Mouse (Mus musculus): ENCODE data around the gene Jup. TPM values are rescaled to one million over a fixed set of nuclear protein-coding genes. Genes with fewer than 3 reads are reported as not detected.

Gene Jup
- polyA plus RNA-seq (2015; fragmentation: Nextera tagmentation; extraction: Ambion mirVana): 165 and 179 TPM in 2 replicates

DNA sequence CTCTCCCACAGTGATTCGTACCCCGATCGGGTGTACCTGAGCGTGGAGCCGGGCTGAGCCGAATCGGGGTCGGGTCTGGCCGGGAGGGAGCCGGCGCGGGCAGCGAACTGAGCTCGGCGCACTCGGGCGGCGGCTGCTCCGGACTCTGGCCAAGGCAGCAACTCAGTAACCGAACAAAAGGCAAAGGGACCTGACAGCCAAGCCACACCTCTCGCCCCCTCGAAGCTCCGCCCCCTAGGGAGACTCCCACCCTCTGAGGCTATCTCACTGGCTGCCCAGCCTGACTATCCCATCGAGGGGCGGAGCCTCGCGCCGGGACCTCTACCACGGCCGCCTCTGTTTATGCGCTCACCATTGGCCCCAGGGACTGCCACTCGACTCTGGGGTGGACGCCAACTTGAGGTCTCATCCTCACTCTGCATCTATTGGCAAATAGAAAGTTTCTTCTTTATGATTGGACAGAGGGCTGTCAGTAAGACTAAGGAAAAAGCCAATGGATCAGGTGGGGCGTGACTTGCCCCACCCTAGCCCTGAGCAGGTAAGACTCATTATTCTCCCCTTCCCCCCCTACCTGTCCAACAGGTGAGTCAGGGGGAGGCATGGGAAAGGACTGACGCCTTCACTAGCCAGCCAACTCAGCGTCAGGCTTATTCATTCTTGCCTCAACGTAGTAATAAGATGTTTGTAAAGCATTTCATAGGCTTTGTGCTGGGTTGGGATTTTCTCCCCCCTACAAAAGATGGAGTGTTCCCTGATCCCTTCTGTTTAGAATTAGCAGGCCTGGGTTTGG lies at the start of gene Jup:
Gene Jup (minus strand): TSS at position 164 of the 790 bp plus-strand sequence.
- ATAC-seq: peak; percentile 96
- no peaks in the 10 kb centered on the region for H3K27me3 ChIP-seq (replicated peaks; ENCODE audit: control insufficient read depth, insufficient read depth, low read length)
- H3K9me3 ChIP-seq (ENCODE audit: control insufficient read depth, low read length): no peaks in the 10 kb centered on the region
- H3K9ac ChIP-seq (ENCODE audit: low read depth, low read length): peak within 1 kb of the TSS; percentile 95
- H3K4me3 ChIP-seq (ENCODE audit: low read length): peak within 1 kb of the TSS; percentile 84
- peaks cover 58% of the 10 kb centered on the region for H3K4me1 ChIP-seq (ENCODE audit: control insufficient read depth, insufficient read depth, low read length)
- under 1% methylated on average over 37 of the region's 37 CpGs for WGBS
- no peaks in the 10 kb centered on the region for H3K36me3 ChIP-seq (ENCODE audit: control insufficient read depth, insufficient read depth, low read length)
- H3K4me2 ChIP-seq (ENCODE audit: low read depth, low read length): peak within 1 kb of the TSS; percentile 62
- peak within 1 kb of the TSS; percentile 99 for H3K27ac ChIP-seq (ENCODE audit: low read length)

DNA sequence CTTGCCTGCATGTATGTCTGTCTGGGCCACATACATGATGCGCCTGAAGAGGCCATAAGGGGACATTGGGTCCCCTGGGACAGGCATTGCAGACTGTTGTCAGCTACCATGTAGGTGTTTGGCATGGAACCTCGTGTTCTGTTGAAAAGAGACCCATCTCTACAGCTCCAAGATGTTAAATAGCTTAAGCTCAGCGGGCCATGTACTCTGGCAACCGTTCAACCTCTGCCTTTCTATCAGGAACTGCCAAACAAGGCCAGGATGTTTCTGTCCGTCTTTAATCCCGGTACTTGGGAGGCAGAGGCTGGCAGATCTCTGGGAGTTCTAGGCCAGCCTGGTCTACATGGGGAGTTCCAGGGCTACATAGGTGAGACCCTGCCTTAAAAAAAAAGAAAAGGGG lies 45.1 kb upstream of the Jup start:
- ATAC-seq: no peak
- 84% methylated on average over 6 of the region's 6 CpGs for WGBS
- Histone ChIP-seq H3K4me2 (ENCODE audit: low read depth, low read length) (no peak overlapping the region), H3K9me3 (ENCODE audit: control insufficient read depth, low read length) (no peaks in the 10 kb centered on the region), H3K36me3 (ENCODE audit: control insufficient read depth, insufficient read depth, low read length) (no peaks in the 10 kb centered on the region), H3K4me3 (ENCODE audit: low read length) (no peak overlapping the region), H3K27me3 (replicated peaks; ENCODE audit: control insufficient read depth, insufficient read depth, low read length) (no peaks in the 10 kb centered on the region), H3K27ac (ENCODE audit: low read length) (no peak overlapping the region), H3K9ac (ENCODE audit: low read depth, low read length) (no peak overlapping the region), H3K4me1 (ENCODE audit: control insufficient read depth, insufficient read depth, low read length) (peaks cover 11% of the 10 kb centered on the region)

DNA sequence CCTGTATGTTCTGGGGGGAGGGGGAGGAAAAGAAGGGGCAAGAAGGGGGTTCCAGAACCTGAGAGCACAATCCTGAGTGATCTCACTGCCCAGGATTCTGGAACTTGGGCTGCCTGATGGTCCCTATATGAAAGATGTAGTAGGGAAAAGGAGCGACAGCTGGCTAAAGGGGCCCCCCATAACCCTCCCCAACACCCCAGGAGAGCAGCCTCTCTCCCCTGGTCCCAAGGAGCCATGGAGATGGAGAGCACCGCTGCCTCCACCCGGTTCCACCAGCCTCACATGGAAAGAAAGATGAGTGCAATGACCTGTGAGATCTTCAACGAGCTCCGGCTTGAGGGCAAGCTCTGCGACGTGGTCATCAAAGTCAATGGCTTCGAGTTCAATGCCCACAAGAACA lies 44.2 kb upstream of the Jup start, which contains the start of the genes Nt5c3b and Klhl10:
Gene Nt5c3b (minus strand): TSS at position 12 of the 400 bp plus-strand sequence.
Gene Klhl10 (plus strand): TSS at position 121 of the 400 bp plus-strand sequence.
- 82% methylated on average over 8 of the region's 8 CpGs for WGBS
- H3K9me3 ChIP-seq (ENCODE audit: control insufficient read depth, low read length): no peaks in the 10 kb centered on the region
- H3K4me2 ChIP-seq (ENCODE audit: low read depth, low read length): peak within 1 kb of the TSS; percentile 79
- no peaks in the 10 kb centered on the region for H3K27me3 ChIP-seq (replicated peaks; ENCODE audit: control insufficient read depth, insufficient read depth, low read length)
- H3K4me1 ChIP-seq (ENCODE audit: control insufficient read depth, insufficient read depth, low read length): peaks cover 11% of the 10 kb centered on the region
- ATAC-seq: no peak
- H3K4me3 ChIP-seq (ENCODE audit: low read length): peak within 1 kb of the TSS; percentile 75
- H3K9ac ChIP-seq (ENCODE audit: low read depth, low read length): peak within 1 kb of the TSS; percentile 90
- H3K27ac ChIP-seq (ENCODE audit: low read length): no peak within 1 kb of the TSS
- peaks cover under 1% of the 10 kb centered on the region; the same call in 1 of the 2 replicates for H3K36me3 ChIP-seq (ENCODE audit: control insufficient read depth, insufficient read depth, low read length)

DNA sequence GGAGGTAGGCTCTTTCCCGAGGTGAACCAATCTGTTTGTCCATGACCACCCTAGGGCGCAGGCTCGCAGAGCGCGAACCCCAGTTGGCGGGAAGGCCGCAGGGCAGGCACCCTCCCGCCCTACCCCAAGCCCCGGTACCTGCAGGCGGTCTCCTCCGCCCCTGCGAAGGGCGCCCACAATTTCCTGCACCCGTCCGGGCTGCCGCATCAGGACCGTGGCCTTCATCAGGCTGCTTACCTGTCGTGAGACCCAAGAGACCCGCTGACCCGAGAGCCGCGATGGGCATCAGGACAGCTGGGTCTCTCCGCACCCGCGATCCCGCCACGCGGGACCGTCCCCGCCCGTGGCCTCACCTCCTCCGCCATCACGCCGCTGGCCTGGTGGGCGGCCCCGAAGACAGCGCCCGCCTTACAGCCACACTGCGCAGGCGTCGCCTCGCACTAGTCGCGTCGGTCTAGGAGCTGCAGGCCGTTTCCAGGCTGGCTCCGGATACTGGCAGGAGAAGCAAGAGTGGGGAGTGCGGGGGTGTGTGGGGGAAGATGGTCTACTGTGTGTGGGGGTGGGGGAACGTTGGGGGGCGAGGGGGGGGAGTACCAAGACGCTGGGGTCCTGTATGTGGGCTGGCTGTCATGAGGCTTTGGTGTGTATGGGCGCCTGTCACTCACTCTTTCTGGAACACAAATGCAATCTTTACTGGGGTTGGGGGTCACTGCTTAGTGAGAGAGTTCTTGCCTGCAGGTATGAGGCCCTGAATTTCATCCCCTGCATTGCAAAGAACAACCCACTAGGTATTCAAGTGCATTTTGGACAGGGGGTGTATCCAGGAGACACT lies 43.3 kb upstream of the Jup start:
- WGBS: 1% methylated on average over 52 of the region's 52 CpGs

DNA sequence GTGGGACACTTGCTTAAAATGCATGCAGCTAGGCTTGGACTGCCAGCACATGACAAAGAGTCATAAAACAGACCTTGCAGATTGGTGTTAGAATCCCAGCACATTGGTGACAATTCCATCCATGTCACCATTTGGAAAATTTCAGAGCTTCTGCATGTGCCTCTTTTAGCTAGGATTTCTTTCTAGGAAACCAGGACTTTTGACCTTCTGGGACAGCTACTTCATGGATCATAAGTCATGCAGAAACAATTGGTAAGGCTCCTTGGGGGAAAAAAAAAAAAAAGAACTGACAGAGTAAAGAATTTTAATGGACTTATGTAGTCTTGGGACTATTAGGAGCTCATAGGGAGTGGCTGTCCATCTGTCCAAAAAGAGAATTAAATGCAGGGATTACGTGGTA lies 40.3 kb upstream of the Jup start:
- no peak overlapping the region for H3K9ac ChIP-seq (ENCODE audit: low read depth, low read length)
- H3K27ac ChIP-seq (ENCODE audit: low read length): no peak overlapping the region
- H3K4me3 ChIP-seq (ENCODE audit: low read length): no peak overlapping the region
- ATAC-seq: no peak
- H3K9me3 ChIP-seq (ENCODE audit: control insufficient read depth, low read length): no peaks in the 10 kb centered on the region
- 90% methylated on average over 1 of the region's 1 CpGs for WGBS
- H3K27me3 ChIP-seq (replicated peaks; ENCODE audit: control insufficient read depth, insufficient read depth, low read length): no peaks in the 10 kb centered on the region
- H3K4me2 ChIP-seq (ENCODE audit: low read depth, low read length): no peak overlapping the region
- H3K4me1 ChIP-seq (ENCODE audit: control insufficient read depth, insufficient read depth, low read length): peaks cover 11% of the 10 kb centered on the region
- H3K36me3 ChIP-seq (ENCODE audit: control insufficient read depth, insufficient read depth, low read length): peaks cover 6% of the 10 kb centered on the region

More for the DNA sequence above, 43.3 kb upstream of the Jup start:
- Histone ChIP-seq H3K9me3 (ENCODE audit: control insufficient read depth, low read length) (no peaks in the 10 kb centered on the region), H3K4me2 (ENCODE audit: low read depth, low read length) (peak overlapping the region; percentile 79), H3K27ac (ENCODE audit: low read length) (no peak overlapping the region), H3K9ac (ENCODE audit: low read depth, low read length) (peak overlapping the region; percentile 90), H3K27me3 (replicated peaks; ENCODE audit: control insufficient read depth, insufficient read depth, low read length) (no peaks in the 10 kb centered on the region), H3K36me3 (ENCODE audit: control insufficient read depth, insufficient read depth, low read length) (peaks cover 4% of the 10 kb centered on the region; the same call in 1 of the 2 replicates), H3K4me1 (ENCODE audit: control insufficient read depth, insufficient read depth, low read length) (peaks cover 11% of the 10 kb centered on the region), H3K4me3 (ENCODE audit: low read length) (peak overlapping the region; percentile 75)
- ATAC-seq: peak; percentile 99

DNA sequence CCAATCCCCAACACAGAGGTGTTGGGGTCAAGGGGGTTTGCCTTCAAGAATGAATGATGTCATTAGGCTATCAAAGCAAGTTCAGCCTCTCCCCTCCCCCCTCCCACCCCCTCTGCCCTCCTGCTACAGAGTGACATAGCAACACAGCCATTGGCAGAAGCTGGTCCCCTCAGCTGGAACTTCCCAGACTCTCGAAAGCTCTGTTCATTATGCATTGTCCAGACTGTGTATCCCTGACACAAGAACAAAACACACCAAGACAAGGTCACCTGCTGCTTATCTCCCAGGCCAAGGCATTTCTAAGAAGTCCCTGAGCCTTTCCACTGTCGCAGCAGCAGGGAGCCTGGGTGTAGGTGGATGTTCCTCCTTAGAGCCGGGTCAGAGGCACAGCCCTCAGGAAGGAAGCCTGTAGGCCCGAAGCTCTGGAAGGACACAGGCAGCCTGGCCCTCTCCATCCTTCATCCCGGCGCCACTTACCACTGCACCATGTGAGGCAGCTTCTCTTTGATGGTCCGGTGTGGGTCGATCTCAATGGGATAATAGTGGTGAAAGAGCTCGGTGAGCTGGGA lies 38.2 kb upstream of the Jup start:
- H3K36me3 ChIP-seq (ENCODE audit: control insufficient read depth, insufficient read depth, low read length): peaks cover 6% of the 10 kb centered on the region
- WGBS: 80% methylated on average over 9 of the region's 9 CpGs

DNA sequence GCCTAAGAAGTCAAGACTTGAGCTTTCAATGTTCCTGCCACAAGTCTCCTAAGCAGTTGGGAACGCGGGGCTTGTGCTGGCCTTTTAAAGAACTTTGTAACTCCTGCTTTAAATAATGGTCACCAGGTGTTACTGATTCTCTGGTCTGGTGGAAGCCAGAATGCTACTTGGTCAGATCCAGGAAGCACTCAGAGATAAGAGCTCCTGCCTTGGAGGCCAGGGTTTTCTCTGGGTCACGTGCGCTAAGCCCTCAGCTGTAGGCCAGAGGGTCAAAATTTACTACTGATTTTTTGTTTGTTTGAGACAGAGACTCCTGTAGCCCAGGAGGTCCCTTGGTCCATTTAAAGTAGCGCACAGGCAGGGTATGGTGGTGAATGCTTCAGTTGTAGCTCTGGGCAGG lies 34.4 kb upstream of the Jup start:
- Histone ChIP-seq H3K36me3 (ENCODE audit: control insufficient read depth, insufficient read depth, low read length) (peaks cover 6% of the 10 kb centered on the region), H3K27ac (ENCODE audit: low read length) (no peak overlapping the region), H3K4me2 (ENCODE audit: low read depth, low read length) (no peak overlapping the region), H3K9ac (ENCODE audit: low read depth, low read length) (no peak overlapping the region), H3K9me3 (ENCODE audit: control insufficient read depth, low read length) (no peaks in the 10 kb centered on the region), H3K4me3 (ENCODE audit: low read length) (no peak overlapping the region), H3K4me1 (ENCODE audit: control insufficient read depth, insufficient read depth, low read length) (no peaks in the 10 kb centered on the region; the same call in 1 of the 2 replicates), H3K27me3 (replicated peaks; ENCODE audit: control insufficient read depth, insufficient read depth, low read length) (no peaks in the 10 kb centered on the region)
- ATAC-seq: no peak
- WGBS: 93% methylated on average over 5 of the region's 5 CpGs

More for the DNA sequence above, 38.2 kb upstream of the Jup start:
- no peak overlapping the region for H3K4me2 ChIP-seq (ENCODE audit: low read depth, low read length)
- H3K4me1 ChIP-seq (ENCODE audit: control insufficient read depth, insufficient read depth, low read length): peaks cover 5% of the 10 kb centered on the region; the same call in 1 of the 2 replicates
- no peak overlapping the region for H3K4me3 ChIP-seq (ENCODE audit: low read length)
- no peak overlapping the region for H3K9ac ChIP-seq (ENCODE audit: low read depth, low read length)
- no peak for ATAC-seq
- H3K27me3 ChIP-seq (replicated peaks; ENCODE audit: control insufficient read depth, insufficient read depth, low read length): no peaks in the 10 kb centered on the region
- H3K9me3 ChIP-seq (ENCODE audit: control insufficient read depth, low read length): no peaks in the 10 kb centered on the region
- H3K27ac ChIP-seq (ENCODE audit: low read length): no peak overlapping the region

DNA sequence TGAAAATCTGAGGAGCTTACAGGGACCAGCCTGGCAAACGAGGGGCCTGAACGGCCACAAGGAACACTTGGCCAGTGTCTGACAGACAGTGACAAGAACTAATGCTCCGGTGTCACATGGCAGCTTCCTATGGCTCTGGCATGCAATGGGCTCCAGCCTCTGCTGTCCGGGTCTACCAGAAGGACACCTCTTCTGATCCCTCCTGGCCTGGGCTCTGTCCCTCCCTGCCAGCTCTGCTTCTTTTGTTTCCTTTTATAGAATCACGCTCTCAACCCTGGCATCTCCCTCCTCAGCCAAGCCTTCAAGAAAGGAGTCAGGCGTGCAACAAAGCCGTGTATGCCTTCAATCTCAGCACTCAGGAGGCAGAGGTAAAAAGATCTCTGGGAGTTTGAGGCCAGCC lies 32.5 kb upstream of the Jup start:
- Histone ChIP-seq H3K4me1 (ENCODE audit: control insufficient read depth, insufficient read depth, low read length) (no peaks in the 10 kb centered on the region; the same call in 1 of the 2 replicates), H3K27me3 (replicated peaks; ENCODE audit: control insufficient read depth, insufficient read depth, low read length) (no peaks in the 10 kb centered on the region), H3K27ac (ENCODE audit: low read length) (no peak overlapping the region), H3K9me3 (ENCODE audit: control insufficient read depth, low read length) (no peaks in the 10 kb centered on the region), H3K36me3 (ENCODE audit: control insufficient read depth, insufficient read depth, low read length) (peaks cover under 1% of the 10 kb centered on the region; the same call in 1 of the 2 replicates), H3K4me3 (ENCODE audit: low read length) (no peak overlapping the region), H3K4me2 (ENCODE audit: low read depth, low read length) (no peak overlapping the region), H3K9ac (ENCODE audit: low read depth, low read length) (no peak overlapping the region)
- ATAC-seq: no peak
- 87% methylated on average over 7 of the region's 7 CpGs for WGBS

Data from intestine, embryonic 16.5 days (tissue).